Mouse (Mus musculus) cerebellum, postnatal 10 days (tissue): Measurements from ENCODE around the gene Mgat4a.

Source experiments
- DNase-seq, 2 experiments: peaks; one replicate each; pipeline ENCODE4 v3.0.0; 2021; ENCODE audit warnings: mixed read lengths in 2 of 2

Gene Mgat4a

GRCm38 (mm10) chr1:37451270-37451669 lies 89.5 kb downstream of the Mgat4a start:
- no peak for DNase-seq

GRCm38 (mm10) chr1:37448361-37449095 lies 92.3 kb downstream of the Mgat4a start:
- DNase-seq = peak; percentile 80 to 85

- DNase-seq = no peak
Measured at GRCm38 (mm10) chr1:37442848-37443835, 97.7 kb downstream of the Mgat4a start.

GRCm38 (mm10) chr1:37436419-37436818 lies 104.4 kb downstream of the Mgat4a start:
- DNase-seq = no peak

- DNase-seq = no peak
Measured at GRCm38 (mm10) chr1:37430297-37430840, 110.4 kb downstream of the Mgat4a start.

GRCm38 (mm10) chr1:37429366-37430296 lies 111.2 kb downstream of the Mgat4a start, which contains the start of the genes Coa5 and Unc50:
TSS of gene Coa5 (minus strand) at chr1:37430103.
TSS of gene Unc50 (plus strand) at chr1:37430139.
- DNase-seq = peak; percentile 95 to 97

GRCm38 (mm10) chr1:37428911-37429310 lies 111.9 kb downstream of the Mgat4a start:
- peak; percentile 34 to 41 for DNase-seq

- no peak for DNase-seq
Measured at GRCm38 (mm10) chr1:37427144-37427875, 113.5 kb downstream of the Mgat4a start.

GRCm38 (mm10) chr1:37419420-37419819 lies 121.4 kb downstream of the Mgat4a start:
- peak; percentile 67 to 90 for DNase-seq

- DNase-seq = no peak
Measured at GRCm38 (mm10) chr1:37415394-37415793, 125.4 kb downstream of the Mgat4a start.

GRCm38 (mm10) chr1:37409647-37410046 lies 131.2 kb downstream of the Mgat4a start:
- no peak for DNase-seq

GRCm38 (mm10) chr1:37408678-37409077 lies 132.1 kb downstream of the Mgat4a start:
- no peak for DNase-seq

- DNase-seq = no peak
Measured at GRCm38 (mm10) chr1:37408059-37408458, 132.8 kb downstream of the Mgat4a start.

- DNase-seq = no peak
Measured at GRCm38 (mm10) chr1:37407228-37407627, 133.6 kb downstream of the Mgat4a start.

- DNase-seq = no peak
Measured at GRCm38 (mm10) chr1:37405137-37405536, 135.7 kb downstream of the Mgat4a start.

GRCm38 (mm10) chr1:37401687-37402086 lies 139.1 kb downstream of the Mgat4a start:
- DNase-seq = peak; percentile 85

- no peak for DNase-seq
Measured at GRCm38 (mm10) chr1:37399734-37400133, 141.1 kb downstream of the Mgat4a start.

GRCm38 (mm10) chr1:37398961-37399360 lies 141.9 kb downstream of the Mgat4a start:
- DNase-seq = no peak

GRCm38 (mm10) chr1:37396481-37396880 lies 144.3 kb downstream of the Mgat4a start:
- DNase-seq = no peak

GRCm38 (mm10) chr1:37393174-37393573 lies 147.6 kb downstream of the Mgat4a start:
- no peak for DNase-seq
